9 mouse cellular contexts compared by ENCODE assay signal in genomic region chr6:101534214-101535052, GRCm38 (mm10).
DNase-seq lines count a peak whose midpoint lies in the region; ATAC-seq lines count a peak whose summit lies in the region.
"Had no signal": no experiment of that assay in that cellular context is flagged by ENCODE, and none has a peak within 500 bp of the region (broad histone marks: within the 10 kb centered on the region; RNA-seq: fewer than 3 reads in every experiment).

No protein-coding gene starts in this region.

- 43% methylated on average over 9 of the region's 9 CpGs for WGBS in limb, embryonic 11.5 days
- WGBS in limb, embryonic 10.5 days = 48% methylated on average over 9 of the region's 9 CpGs
- 33% methylated on average over 9 of the region's 9 CpGs for WGBS in forebrain, embryonic 13.5 days
- WGBS in midbrain, embryonic 15.5 days = 44% methylated on average over 9 of the region's 9 CpGs

- no peak overlapping the region for H3K27ac ChIP-seq in limb, embryonic 11.5 days (replicated peaks; ENCODE audit: low read depth, low read length)
- H3K27ac ChIP-seq in limb, embryonic 10.5 days = no peak overlapping the region
- no peak overlapping the region for H3K27ac ChIP-seq in forebrain, embryonic 13.5 days
- H3K27ac ChIP-seq in midbrain, embryonic 15.5 days = no peak overlapping the region
- H3K27ac ChIP-seq: stomach, embryonic 15.5 days had no signal

- ATAC-seq in limb, embryonic 11.5 days (ENCODE audit: insufficient number of reproducible peaks, low FRiP score, low TSS enrichment, low read depth) = peak; percentile 35; the same call in 1 of the 2 replicates
- ATAC-seq in forebrain, embryonic 13.5 days = peak; percentile 81
- ATAC-seq in midbrain, embryonic 15.5 days (replicated peaks) = peak; percentile 71; the same call in 1 of the 2 replicates
- ATAC-seq in erythroblast, adult 5-6 weeks (replicated peaks; ENCODE audit: low FRiP score, poor library complexity, severe bottlenecking) = no peak

- no peak overlapping the region for H3K4me2 ChIP-seq in limb, embryonic 11.5 days (ENCODE audit: low read depth, severe bottlenecking)
- no peak overlapping the region for H3K4me2 ChIP-seq in forebrain, embryonic 13.5 days
- no peak overlapping the region for H3K4me2 ChIP-seq in midbrain, embryonic 15.5 days
- H3K4me2 ChIP-seq: stomach, embryonic 15.5 days had no signal

- peak; percentile 54 for DNase-seq in limb, embryonic 11.5 days (ENCODE audit: low spot score)
- DNase-seq in limb, embryonic 10.5 days (ENCODE audit: low spot score) = no peak
- peak; percentile 56 for DNase-seq in adrenal gland, postnatal 14 days
- DNase-seq in layer of hippocampus, adult 8-10 months (ENCODE audit: low spot score in 2 of 2) = peak; percentile 29 to 57
- no peak for DNase-seq in yolk sac, embryonic 10.5 days (ENCODE audit: low spot score)

- no peak overlapping the region for H3K4me3 ChIP-seq in limb, embryonic 11.5 days (ENCODE audit: low read depth, low read length)
- no peak overlapping the region for H3K4me3 ChIP-seq in limb, embryonic 10.5 days
- no peak overlapping the region for H3K4me3 ChIP-seq in forebrain, embryonic 13.5 days
- H3K4me3 ChIP-seq in midbrain, embryonic 15.5 days = no peak overlapping the region
- H3K4me3 ChIP-seq: stomach, embryonic 15.5 days had no signal

- H3K36me3 ChIP-seq in limb, embryonic 11.5 days (ENCODE audit: control insufficient read depth, insufficient read depth, low read length) = no peaks in the 10 kb centered on the region
- H3K36me3 ChIP-seq in limb, embryonic 10.5 days = no peaks in the 10 kb centered on the region
- no peaks in the 10 kb centered on the region for H3K36me3 ChIP-seq in forebrain, embryonic 13.5 days (ENCODE audit: poor library complexity, severe bottlenecking)
- H3K36me3 ChIP-seq in midbrain, embryonic 15.5 days (replicated peaks) = no peaks in the 10 kb centered on the region
- H3K36me3 ChIP-seq: stomach, embryonic 15.5 days had no signal

- no peaks in the 10 kb centered on the region for H3K27me3 ChIP-seq in limb, embryonic 11.5 days (ENCODE audit: control insufficient read depth, insufficient read depth, low read length)
- H3K27me3 ChIP-seq in limb, embryonic 10.5 days (ENCODE audit: low read depth, poor library complexity, severe bottlenecking) = no peaks in the 10 kb centered on the region
- H3K27me3 ChIP-seq in forebrain, embryonic 13.5 days = peaks cover 11% of the 10 kb centered on the region; the same call in 1 of the 2 replicates
- H3K27me3 ChIP-seq in midbrain, embryonic 15.5 days (replicated peaks) = no peaks in the 10 kb centered on the region
- H3K27me3 ChIP-seq: stomach, embryonic 15.5 days had no signal

- no peaks in the 10 kb centered on the region for H3K9me3 ChIP-seq in limb, embryonic 11.5 days (ENCODE audit: control insufficient read depth, low read length)
- no peaks in the 10 kb centered on the region for H3K9me3 ChIP-seq in limb, embryonic 10.5 days (replicated peaks)
- no peaks in the 10 kb centered on the region for H3K9me3 ChIP-seq in forebrain, embryonic 13.5 days (replicated peaks)
- H3K9me3 ChIP-seq in midbrain, embryonic 15.5 days = no peaks in the 10 kb centered on the region
- H3K9me3 ChIP-seq: stomach, embryonic 15.5 days had no signal

- no peaks in the 10 kb centered on the region for H3K4me1 ChIP-seq in limb, embryonic 11.5 days (ENCODE audit: control insufficient read depth, insufficient read depth, low read length)
- peaks cover 15% of the 10 kb centered on the region for H3K4me1 ChIP-seq in limb, embryonic 10.5 days
- peaks cover 9% of the 10 kb centered on the region; the same call in 1 of the 2 replicates for H3K4me1 ChIP-seq in forebrain, embryonic 13.5 days
- peaks cover 5% of the 10 kb centered on the region; the same call in 1 of the 2 replicates for H3K4me1 ChIP-seq in midbrain, embryonic 15.5 days
- H3K4me1 ChIP-seq: stomach, embryonic 15.5 days had no signal

- no peak overlapping the region for H3K9ac ChIP-seq in limb, embryonic 11.5 days (ENCODE audit: low read length)
- no peak overlapping the region for H3K9ac ChIP-seq in forebrain, embryonic 13.5 days
- H3K9ac ChIP-seq in midbrain, embryonic 15.5 days = no peak overlapping the region
- H3K9ac ChIP-seq: stomach, embryonic 15.5 days had no signal

Comparison
In these comparisons a context has a peak if more than half of its experiments do, and no peak if none do; other contexts are left out.
1. DNase-seq: peak in limb, embryonic 11.5 days (single experiment), adrenal gland, postnatal 14 days (single experiment) and layer of hippocampus, adult 8-10 months (2 of 2); none in limb, embryonic 10.5 days (single experiment) and yolk sac, embryonic 10.5 days (single experiment).